Mouse (Mus musculus) right cerebral cortex, postnatal 25 days (tissue): Measurements from ENCODE around the gene Ptprj.

Experiments used
- DNase-seq: peaks from one replicate; pipeline ENCODE4 v3.0.0; 2022

The Ptprj gene

DNA sequence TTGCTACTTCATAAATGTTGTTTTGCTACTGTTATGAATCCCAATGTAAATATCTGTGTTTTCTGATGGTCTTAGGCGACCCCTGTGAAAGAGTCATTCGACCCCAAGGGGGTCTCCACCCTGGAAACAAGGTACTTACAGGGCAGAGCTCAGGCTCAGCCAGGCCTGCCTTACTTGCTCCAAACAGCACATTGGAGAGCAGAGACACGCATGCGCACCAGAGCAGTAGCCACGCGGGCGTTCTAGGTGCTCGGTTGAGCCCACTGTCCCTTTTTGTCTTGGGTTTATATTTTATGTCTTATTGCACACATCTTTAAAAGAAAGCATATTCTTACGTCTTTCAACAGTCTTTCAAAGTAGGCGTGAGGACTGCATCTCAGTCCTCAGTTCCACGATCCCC, 22.1 kb downstream of the Ptprj start:
- no peak for DNase-seq

- DNase-seq = no peak
Measured at GRCm38 (mm10) chr2:90557913-90558312, 22.5 kb downstream of the Ptprj start.

DNA sequence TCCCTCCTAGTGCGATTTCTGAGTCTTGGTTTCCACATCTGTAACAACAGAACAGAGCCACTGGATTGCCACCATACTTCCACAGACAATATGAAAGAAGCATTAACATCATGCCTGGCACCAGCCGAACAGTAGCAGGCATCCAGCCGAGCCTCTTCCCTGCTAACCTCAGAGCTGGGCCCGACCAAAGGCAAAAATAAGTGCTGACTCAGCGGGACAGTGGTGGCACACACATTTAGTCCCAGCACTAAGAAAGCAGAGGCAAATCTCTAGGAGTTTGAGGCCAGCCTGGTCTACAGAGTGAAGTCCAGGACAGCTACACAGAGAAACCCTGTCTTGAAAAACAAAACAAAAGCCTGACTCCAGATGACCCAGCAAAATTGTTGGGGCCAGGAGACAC, 24.7 kb downstream of the Ptprj start:
- DNase-seq = no peak

- no peak for DNase-seq
Measured at GRCm38 (mm10) chr2:90554806-90555205, 25.6 kb downstream of the Ptprj start.

DNA sequence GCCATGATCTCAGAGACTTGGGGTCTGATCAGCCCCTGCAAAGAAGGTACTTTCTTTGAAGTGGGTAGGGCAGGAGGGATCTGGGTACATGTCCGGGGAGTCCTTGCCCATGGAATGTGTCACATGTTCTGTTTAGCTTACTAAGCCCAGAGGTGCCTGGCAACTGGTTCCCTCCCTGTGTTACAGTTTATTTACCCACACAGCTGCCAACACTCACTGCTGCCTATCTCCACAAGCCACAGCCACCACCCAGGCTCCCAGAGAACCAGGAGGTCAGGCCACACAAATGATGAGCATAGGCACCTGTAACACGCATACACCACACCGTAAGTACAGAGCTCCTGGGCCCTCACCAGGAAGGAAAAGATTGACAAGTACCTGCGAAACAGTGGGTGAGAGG, 26.6 kb downstream of the Ptprj start:
- DNase-seq = no peak

- DNase-seq = no peak
Measured at GRCm38 (mm10) chr2:90550656-90551055, 29.8 kb downstream of the Ptprj start.

DNA sequence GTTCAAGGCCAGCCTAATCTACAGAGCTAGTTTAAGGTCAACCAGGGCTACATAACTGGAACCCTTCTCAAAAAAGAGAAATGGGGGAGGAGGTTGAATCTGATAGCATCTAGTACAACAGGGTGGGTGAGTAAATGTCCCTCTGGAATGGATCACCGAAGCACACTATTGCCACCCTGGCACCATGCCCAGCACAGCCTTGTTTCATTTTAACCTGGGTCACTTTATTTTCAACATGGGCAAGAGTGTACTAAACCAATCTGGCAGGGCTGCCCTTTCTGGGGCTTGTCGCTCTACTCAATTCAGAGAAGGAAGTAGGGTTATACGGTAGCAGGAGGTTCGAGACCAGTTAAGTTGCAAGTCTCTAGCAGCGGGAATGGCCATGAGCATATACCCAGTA, 31.9 kb downstream of the Ptprj start:
- no peak for DNase-seq

GRCm38 (mm10) chr2:90547144-90547609, 33.3 kb downstream of the Ptprj start:
- DNase-seq = no peak

GRCm38 (mm10) chr2:90545261-90545660, 35.2 kb downstream of the Ptprj start:
- DNase-seq = no peak

GRCm38 (mm10) chr2:90543989-90544388, 36.5 kb downstream of the Ptprj start:
- DNase-seq = no peak

DNA sequence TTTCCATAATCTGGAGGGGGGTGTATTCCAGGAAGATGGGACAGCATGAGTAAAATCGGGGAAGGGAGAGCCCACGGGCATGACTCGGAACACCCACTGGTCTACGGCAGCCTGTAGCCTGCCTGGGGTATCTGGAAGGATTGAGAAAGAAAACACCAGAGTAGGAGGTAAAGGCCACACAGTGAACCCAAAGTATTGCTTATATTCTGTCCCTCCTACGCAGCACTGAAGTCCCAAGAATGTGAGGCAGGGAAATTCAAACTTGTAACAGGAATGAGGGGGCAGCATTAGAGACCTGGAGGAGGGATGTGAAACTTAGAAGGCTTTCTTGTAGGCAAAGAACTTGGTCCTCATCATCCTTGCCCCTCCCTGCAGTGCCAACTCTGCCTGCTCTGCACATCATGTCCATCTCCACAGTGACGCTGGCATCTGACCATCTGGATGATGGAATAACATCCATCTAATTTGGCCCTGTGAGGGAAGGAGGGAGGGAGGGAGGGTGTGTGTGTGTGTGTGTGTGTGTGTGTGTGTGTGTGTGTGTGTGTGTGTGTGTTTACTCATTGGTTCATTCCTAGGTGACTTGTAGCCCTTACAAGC, 37.2 kb downstream of the Ptprj start:
- no peak for DNase-seq

GRCm38 (mm10) chr2:90542656-90543055, 37.8 kb downstream of the Ptprj start:
- DNase-seq = no peak

DNA sequence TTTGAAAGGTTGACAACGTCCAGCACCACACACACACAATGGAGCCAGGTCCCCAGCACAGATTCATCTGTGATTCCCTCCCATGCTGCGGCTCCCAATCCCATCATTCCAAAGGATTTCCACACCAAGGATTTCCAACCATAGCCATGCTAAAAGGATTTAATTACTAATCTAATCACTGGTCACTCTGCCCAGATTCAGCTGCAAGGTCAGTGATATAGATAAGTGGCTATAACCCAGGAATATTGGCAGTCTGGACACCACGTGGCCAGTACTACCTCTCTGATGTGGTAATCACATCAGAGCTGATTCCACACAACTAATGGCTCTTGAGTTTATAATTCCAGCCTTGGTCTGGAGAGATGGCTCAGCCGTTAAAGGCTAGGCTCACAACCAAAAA, 41.2 kb downstream of the Ptprj start:
- no peak for DNase-seq

GRCm38 (mm10) chr2:90537244-90537643, 43.2 kb downstream of the Ptprj start:
- no peak for DNase-seq

DNA sequence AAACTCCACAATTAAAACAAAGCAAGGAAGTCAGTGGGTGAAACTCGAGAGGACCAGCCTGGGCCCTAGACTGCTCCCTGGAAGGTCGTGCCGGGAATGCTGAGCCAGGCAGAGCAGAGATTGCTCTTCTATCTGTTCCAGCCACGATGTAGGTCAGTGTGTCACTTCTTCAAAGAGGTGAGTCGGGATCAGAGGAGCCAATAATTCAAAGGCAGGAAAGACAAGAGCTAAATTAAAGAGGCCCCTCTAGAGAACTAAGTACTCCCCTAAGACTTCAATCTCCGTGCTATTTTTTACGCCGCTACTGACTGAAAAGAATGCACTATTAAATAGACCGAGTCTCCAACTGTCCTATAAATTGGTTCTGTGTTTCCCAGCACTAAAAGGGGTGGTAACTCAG, 43.9 kb downstream of the Ptprj start:
- no peak for DNase-seq

- DNase-seq = no peak
Measured at GRCm38 (mm10) chr2:90534751-90535150, 45.7 kb downstream of the Ptprj start.

- DNase-seq = no peak
Measured at GRCm38 (mm10) chr2:90533944-90534343, 46.5 kb downstream of the Ptprj start.

- no peak for DNase-seq
Measured at GRCm38 (mm10) chr2:90532095-90532494, 48.4 kb downstream of the Ptprj start.

DNA sequence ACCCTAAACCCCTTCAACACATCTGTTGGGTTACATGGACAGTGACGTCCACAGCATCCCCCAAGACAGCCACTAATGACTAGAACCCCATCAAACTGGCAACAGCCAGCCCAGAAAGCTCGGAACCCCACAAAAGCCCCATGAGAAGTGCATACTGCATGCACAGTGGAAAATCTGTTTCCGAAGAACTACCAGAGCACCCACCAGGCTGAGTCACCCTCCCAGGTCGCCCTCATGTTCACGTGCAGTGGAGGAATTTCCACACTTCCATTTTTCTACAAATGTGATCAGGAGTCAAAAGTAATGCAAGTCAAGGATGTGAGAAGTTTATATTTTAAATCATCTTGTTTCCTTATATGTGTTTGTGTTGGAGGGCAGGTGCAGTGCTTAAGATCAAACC, 52.3 kb downstream of the Ptprj start:
- DNase-seq = no peak

- no peak for DNase-seq
Measured at GRCm38 (mm10) chr2:90526971-90527370, 53.5 kb downstream of the Ptprj start.

- no peak for DNase-seq
Measured at GRCm38 (mm10) chr2:90526564-90526963, 53.9 kb downstream of the Ptprj start.

- no peak for DNase-seq
Measured at GRCm38 (mm10) chr2:90525807-90526206, 54.6 kb downstream of the Ptprj start.

GRCm38 (mm10) chr2:90522455-90522854, 58.0 kb downstream of the Ptprj start:
- DNase-seq = no peak

DNA sequence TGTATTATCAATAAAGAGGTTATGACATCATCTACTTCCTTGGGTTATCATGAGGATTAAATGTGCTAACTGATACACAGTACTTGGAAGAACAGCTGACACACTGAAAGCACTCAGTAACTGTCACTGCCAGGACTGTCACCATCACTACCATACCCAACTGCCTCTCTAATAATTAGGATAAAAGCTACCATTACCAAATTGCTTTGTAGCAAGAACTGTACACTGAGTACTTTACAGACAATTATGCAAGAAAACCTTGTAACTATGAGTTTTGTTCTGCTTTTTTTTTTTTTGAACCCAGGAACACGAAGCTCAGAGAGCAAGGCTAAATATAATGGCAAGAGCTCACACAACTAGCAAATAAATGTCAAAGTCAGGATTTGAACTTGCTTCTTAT, 58.5 kb downstream of the Ptprj start:
- DNase-seq = no peak

DNA sequence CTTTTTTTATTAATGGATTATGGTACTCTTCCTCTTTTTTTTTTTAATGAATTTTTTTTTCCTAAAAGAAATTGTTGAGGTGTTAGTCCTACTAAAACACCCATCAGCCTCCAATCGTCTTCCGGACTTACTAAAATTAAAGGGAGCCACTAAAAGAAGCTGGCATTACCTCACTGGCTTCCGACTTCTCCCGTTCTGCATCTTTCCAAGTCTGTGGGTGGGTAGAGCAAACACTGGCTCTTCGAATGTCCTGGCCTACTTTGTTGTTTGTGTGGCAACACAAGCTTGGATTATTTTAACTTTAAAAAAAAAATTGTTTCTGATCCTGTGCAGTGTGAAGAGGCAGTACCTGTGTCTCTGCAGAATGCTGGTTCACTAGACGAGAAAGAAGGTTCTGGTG, 62.2 kb downstream of the Ptprj start:
- DNase-seq = peak; percentile 33

DNA sequence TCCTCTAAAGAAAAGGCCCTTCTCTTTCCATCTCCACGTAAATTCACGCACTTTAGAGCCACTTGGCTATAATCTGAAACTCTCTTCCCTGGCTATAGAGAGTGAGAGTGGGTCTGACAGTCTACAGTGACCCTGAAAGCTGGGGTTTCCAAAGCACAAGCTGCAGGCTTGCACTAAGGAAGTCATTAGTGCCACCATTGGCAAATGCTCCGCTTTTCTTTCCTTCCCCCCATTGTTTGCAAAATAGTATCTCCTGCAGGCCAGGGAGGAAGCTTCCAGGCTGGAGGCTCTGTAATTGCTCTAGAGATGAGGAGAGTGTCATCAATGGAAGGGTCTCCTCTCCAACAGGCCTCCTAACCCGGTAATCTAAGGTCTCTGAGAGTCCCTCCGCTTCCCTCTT, 65.5 kb downstream of the Ptprj start:
- no peak for DNase-seq
